Mouse (Mus musculus) liver, adult (tissue): ENCODE results near the gene Troap.

Experiments used
- GATA4 ChIP-seq: IDR thresholded peaks from 2 replicates; pipeline ENCODE4 v1.6.1; 2014; ENCODE audit warnings: mild to moderate bottlenecking, low read length; ENCODE audit not compliant: insufficient replicate concordance

The Troap gene

GRCm38 (mm10) chr15:99093291-99094258, 19.2 kb downstream of the Troap start:
- TF ChIP-seq GATA4 = no peak

- TF ChIP-seq GATA4 = no peak
Observed at GRCm38 (mm10) chr15:99094631-99095270, 20.4 kb downstream of the Troap start.

GRCm38 (mm10) chr15:99095356-99095755, 21.0 kb downstream of the Troap start:
- TF ChIP-seq GATA4 = no peak

- TF ChIP-seq GATA4 = no peak
Observed at GRCm38 (mm10) chr15:99096061-99096793, 21.9 kb downstream of the Troap start.

GRCm38 (mm10) chr15:99096831-99097500, 22.6 kb downstream of the Troap start:
- no peak for TF ChIP-seq GATA4

- no peak for TF ChIP-seq GATA4
Observed at GRCm38 (mm10) chr15:99097840-99098492, 23.6 kb downstream of the Troap start.

- TF ChIP-seq GATA4 = no peak
Observed at GRCm38 (mm10) chr15:99098493-99098861, 24.1 kb downstream of the Troap start.

GRCm38 (mm10) chr15:99099139-99099556, 24.8 kb downstream of the Troap start:
- no peak for TF ChIP-seq GATA4

- TF ChIP-seq GATA4 = no peak
Observed at GRCm38 (mm10) chr15:99099984-99100383, 25.6 kb downstream of the Troap start.

- TF ChIP-seq GATA4 = no peak
Observed at GRCm38 (mm10) chr15:99105238-99105637, 30.9 kb downstream of the Troap start.

GRCm38 (mm10) chr15:99107866-99108265, 33.5 kb downstream of the Troap start:
- no peak for TF ChIP-seq GATA4

- TF ChIP-seq GATA4 = no peak
Observed at GRCm38 (mm10) chr15:99111139-99111538, 36.8 kb downstream of the Troap start.

GRCm38 (mm10) chr15:99111809-99112208, 37.4 kb downstream of the Troap start:
- TF ChIP-seq GATA4 = no peak

- no peak for TF ChIP-seq GATA4
Observed at GRCm38 (mm10) chr15:99112843-99113395, 38.5 kb downstream of the Troap start.

GRCm38 (mm10) chr15:99113396-99113975, 39.1 kb downstream of the Troap start:
- TF ChIP-seq GATA4 = no peak
